ENCODE assay signal across 8 mouse cellular contexts in the genomic region with DNA sequence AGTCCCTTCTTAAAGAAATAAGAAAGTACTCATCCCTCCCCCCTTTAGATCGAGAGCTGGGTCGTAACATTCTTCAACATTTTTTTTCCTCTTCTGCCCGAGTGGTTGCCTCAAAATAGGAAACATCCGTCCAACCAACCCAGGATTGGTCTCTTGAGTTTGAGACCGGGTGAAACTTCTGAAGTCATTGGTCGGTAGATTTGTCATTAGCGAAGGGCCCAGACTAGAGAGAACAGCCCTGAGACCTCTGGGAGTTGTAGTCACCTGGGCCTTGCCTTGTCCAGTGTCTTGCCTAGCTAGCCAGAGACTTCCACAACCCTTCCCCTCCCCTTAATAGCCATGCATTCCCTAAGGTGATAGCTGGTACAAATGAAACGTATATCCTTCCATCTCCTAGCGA. TPM values are rescaled to one million over a fixed set of nuclear protein-coding genes. Genes with fewer than 3 reads are reported as not detected.
A peak's percentile ranks its signal among the peaks of the same experiment; 100 is the strongest.
DNase-seq lines count a peak whose midpoint lies in the region; ATAC-seq and TF ChIP-seq lines count a peak whose summit lies in the region.

No protein-coding gene starts in this region.

- H3K4me3 ChIP-seq in embryonic facial prominence, embryonic 12.5 days = peak overlapping the region; percentile 50
- peak overlapping the region; percentile 72 for H3K4me3 ChIP-seq in heart, adult 2 months
- peak overlapping the region; percentile 82 for H3K4me3 ChIP-seq in kidney, adult 2 months (ENCODE audit: insufficient read depth, low read depth, low read length)
- peak overlapping the region; percentile 53 for H3K4me3 ChIP-seq in limb, embryonic 15.5 days
- peak overlapping the region; percentile 52 for H3K4me3 ChIP-seq in midbrain, postnatal 0 days (ENCODE audit: low read depth, low read length)

- peak; percentile 91 for DNase-seq in 416B (ENCODE audit: low read depth)
- DNase-seq in adrenal gland, postnatal 14 days = peak; percentile 76
- peak; percentile 45 to 79 for DNase-seq in heart, adult 2 months
- peak; percentile 91 for DNase-seq in kidney, adult 2 months
- DNase-seq in midbrain, postnatal 0 days (ENCODE audit: low spot score) = peak; percentile 85
- DNase-seq in spleen, postnatal 4 days (ENCODE audit: low spot score in 2 of 2) = peak; percentile 51 to 65

- H3K4me1 ChIP-seq in embryonic facial prominence, embryonic 12.5 days = no peaks in the 10 kb centered on the region
- H3K4me1 ChIP-seq in heart, adult 2 months (ENCODE audit: control insufficient read depth, insufficient read depth, low read length) = no peaks in the 10 kb centered on the region
- no peaks in the 10 kb centered on the region; the same call in 1 of the 2 replicates for H3K4me1 ChIP-seq in kidney, adult 2 months (ENCODE audit: control insufficient read depth, insufficient read depth, low read length)
- no peaks in the 10 kb centered on the region for H3K4me1 ChIP-seq in limb, embryonic 15.5 days
- H3K4me1 ChIP-seq in midbrain, postnatal 0 days (ENCODE audit: insufficient read depth, low read length) = no peaks in the 10 kb centered on the region

- intact Hi-C loops in heart, adult 2 months (cut with DNase I) = no loop called here

- ATAC-seq in embryonic facial prominence, embryonic 12.5 days (ENCODE audit: insufficient number of reproducible peaks, insufficient read depth, low FRiP score, low TSS enrichment) = peak; percentile 73
- ATAC-seq in limb, embryonic 15.5 days (ENCODE audit: insufficient number of reproducible peaks, low FRiP score, low TSS enrichment, low read depth) = no peak
- peak; percentile 59 for ATAC-seq in midbrain, postnatal 0 days (ENCODE audit: low FRiP score)

- H3K9ac ChIP-seq in embryonic facial prominence, embryonic 12.5 days = no peak overlapping the region
- peak overlapping the region; percentile 57 for H3K9ac ChIP-seq in heart, adult 2 months (ENCODE audit: low read depth, low read length)
- H3K9ac ChIP-seq in limb, embryonic 15.5 days = no peak overlapping the region
- H3K9ac ChIP-seq in midbrain, postnatal 0 days (replicated peaks; ENCODE audit: low read length, poor library complexity, severe bottlenecking) = peak overlapping the region; percentile 70

- no peak for TF ChIP-seq EP300 in heart, adult 2 months (IDR thresholded peaks at IDR 0.05; ENCODE audit: insufficient read depth, low read depth, low read length)

- no peak overlapping the region for H3K27ac ChIP-seq in embryonic facial prominence, embryonic 12.5 days
- peak overlapping the region; percentile 92 for H3K27ac ChIP-seq in heart, adult 2 months
- H3K27ac ChIP-seq in kidney, adult 2 months (ENCODE audit: insufficient read depth, low read depth, low read length) = peak overlapping the region; percentile 92; the same call in 1 of the 2 replicates
- peak overlapping the region; percentile 95 for H3K27ac ChIP-seq in limb, embryonic 15.5 days
- 0 out of 2 replicates have a peak overlapping the region, but pooled peaks have one; percentile 90 for H3K27ac ChIP-seq in midbrain, postnatal 0 days (ENCODE audit: low read depth, low read length)

- no peak for TF ChIP-seq POLR2A in heart, adult 2 months (IDR thresholded peaks at IDR 0.05; ENCODE audit: insufficient read depth, low read depth, low read length)
- TF ChIP-seq POLR2A in kidney, adult 2 months (IDR thresholded peaks at IDR 0.05; ENCODE audit: low read depth, low read length) = no peak

- H3K79me2 ChIP-seq in heart, adult 2 months (replicated peaks; ENCODE audit: control insufficient read depth, insufficient read depth, low read length) = no peaks in the 10 kb centered on the region; the same call in 1 of the 2 replicates

- 0 out of 2 replicates have a peak, but pooled peaks cover 3% of the 10 kb centered on the region for H3K36me3 ChIP-seq in embryonic facial prominence, embryonic 12.5 days
- no peaks in the 10 kb centered on the region for H3K36me3 ChIP-seq in heart, adult 2 months (ENCODE audit: control insufficient read depth, insufficient read depth, low read length)
- no peaks in the 10 kb centered on the region for H3K36me3 ChIP-seq in kidney, adult 2 months (ENCODE audit: control insufficient read depth, insufficient read depth, low read length)
- H3K36me3 ChIP-seq in limb, embryonic 15.5 days = peaks cover 3% of the 10 kb centered on the region; the same call in 1 of the 2 replicates
- H3K36me3 ChIP-seq in midbrain, postnatal 0 days (ENCODE audit: insufficient read depth, low read length) = no peaks in the 10 kb centered on the region

- 19% methylated on average over 9 of the region's 9 CpGs for WGBS in embryonic facial prominence, embryonic 12.5 days
- 9% methylated on average over 9 of the region's 9 CpGs for WGBS in heart, adult 2 months
- WGBS in kidney, adult 2 months = under 1% methylated on average over 9 of the region's 9 CpGs
- 25% methylated on average over 9 of the region's 9 CpGs for WGBS in limb, embryonic 15.5 days
- 21% methylated on average over 9 of the region's 9 CpGs for WGBS in midbrain, postnatal 0 days

- no peaks in the 10 kb centered on the region for H3K9me3 ChIP-seq in embryonic facial prominence, embryonic 12.5 days
- no peaks in the 10 kb centered on the region for H3K9me3 ChIP-seq in limb, embryonic 15.5 days
- H3K9me3 ChIP-seq in midbrain, postnatal 0 days (ENCODE audit: low read length) = no peaks in the 10 kb centered on the region

- H3K27me3 ChIP-seq in embryonic facial prominence, embryonic 12.5 days = peaks cover 7% of the 10 kb centered on the region; the same call in 1 of the 2 replicates
- no peaks in the 10 kb centered on the region for H3K27me3 ChIP-seq in heart, adult 2 months (ENCODE audit: control insufficient read depth, insufficient read depth, low read length)
- H3K27me3 ChIP-seq in kidney, adult 2 months (replicated peaks; ENCODE audit: control insufficient read depth, insufficient read depth, low read length) = no peaks in the 10 kb centered on the region
- H3K27me3 ChIP-seq in limb, embryonic 15.5 days = peaks cover 7% of the 10 kb centered on the region
- H3K27me3 ChIP-seq in midbrain, postnatal 0 days (ENCODE audit: insufficient read depth, low read length) = no peaks in the 10 kb centered on the region

- TF ChIP-seq CTCF in heart, adult 2 months (IDR thresholded peaks at IDR 0.05) = no peak
- TF ChIP-seq CTCF in kidney, adult 2 months (conservative IDR thresholded peaks at IDR 0.05; ENCODE audit: insufficient read depth, insufficient read length, low read depth, low read length) = no peak
- no peak for TF ChIP-seq CTCF in midbrain, postnatal 0 days (IDR thresholded peaks at IDR 0.05)

- H3K4me2 ChIP-seq in embryonic facial prominence, embryonic 12.5 days (replicated peaks) = peak overlapping the region; percentile 66
- H3K4me2 ChIP-seq in limb, embryonic 15.5 days = peak overlapping the region; percentile 69
- H3K4me2 ChIP-seq in midbrain, postnatal 0 days (ENCODE audit: low read depth, low read length, poor library complexity, severe bottlenecking) = peak overlapping the region; percentile 66

RNA-seq across cellular contexts. Expression of a gene that starts 1.3 kb away (rescaled TPM):
- 43.0 and 47.1 TPM in 2 replicates for total RNA-seq in adrenal gland, postnatal 14 days (2021)
- polyA plus RNA-seq in embryonic facial prominence, embryonic 12.5 days (2016; fragmentation: Nextera tagmentation; extraction: Ambion mirVana) = 29.7 and 34.5 TPM in 2 replicates
- total RNA-seq in heart, adult 2 months (2021) = 10 to 100 TPM; 43.2 to 56.0 TPM
- 23.0 and 38.6 TPM in 2 replicates for polyA plus RNA-seq in heart, adult 2 months (2012; rRNA removed)
- polyA plus RNA-seq in kidney, adult 2 months (2012; rRNA removed) = 18.3 and 20.0 TPM in 2 replicates
- 40.6 and 41.7 TPM in 2 replicates for polyA plus RNA-seq in limb, embryonic 15.5 days (2015; fragmentation: Nextera tagmentation; extraction: Ambion mirVana)
- 19.3 and 20.3 TPM in 2 replicates for total RNA-seq in midbrain, postnatal 0 days (2014; rRNA removed)
- polyA plus RNA-seq in midbrain, postnatal 0 days (2015; fragmentation: Nextera tagmentation; extraction: Ambion mirVana) = 11.8 and 13.0 TPM in 2 replicates

Comparison
In these comparisons a context has a peak if more than half of its experiments do, and no peak if none do; other contexts are left out.
1. H3K9ac ChIP-seq: peak in heart, adult 2 months (single experiment) and midbrain, postnatal 0 days (single experiment); none in embryonic facial prominence, embryonic 12.5 days (single experiment) and limb, embryonic 15.5 days (single experiment).
2. Peak in every context shown above with its lines, with median percentiles within 50 percentile points of each other: DNase-seq, H3K4me2 ChIP-seq and H3K4me3 ChIP-seq.